Mouse (Mus musculus): ENCODE results near the gene Sfxn2. TPM values are rescaled to one million over a fixed set of nuclear protein-coding genes. Genes with fewer than 3 reads are reported as not detected.

Gene Sfxn2
- polyA plus RNA-seq, 1 experiment from 2014 or later = 5.2 TPM

DNA sequence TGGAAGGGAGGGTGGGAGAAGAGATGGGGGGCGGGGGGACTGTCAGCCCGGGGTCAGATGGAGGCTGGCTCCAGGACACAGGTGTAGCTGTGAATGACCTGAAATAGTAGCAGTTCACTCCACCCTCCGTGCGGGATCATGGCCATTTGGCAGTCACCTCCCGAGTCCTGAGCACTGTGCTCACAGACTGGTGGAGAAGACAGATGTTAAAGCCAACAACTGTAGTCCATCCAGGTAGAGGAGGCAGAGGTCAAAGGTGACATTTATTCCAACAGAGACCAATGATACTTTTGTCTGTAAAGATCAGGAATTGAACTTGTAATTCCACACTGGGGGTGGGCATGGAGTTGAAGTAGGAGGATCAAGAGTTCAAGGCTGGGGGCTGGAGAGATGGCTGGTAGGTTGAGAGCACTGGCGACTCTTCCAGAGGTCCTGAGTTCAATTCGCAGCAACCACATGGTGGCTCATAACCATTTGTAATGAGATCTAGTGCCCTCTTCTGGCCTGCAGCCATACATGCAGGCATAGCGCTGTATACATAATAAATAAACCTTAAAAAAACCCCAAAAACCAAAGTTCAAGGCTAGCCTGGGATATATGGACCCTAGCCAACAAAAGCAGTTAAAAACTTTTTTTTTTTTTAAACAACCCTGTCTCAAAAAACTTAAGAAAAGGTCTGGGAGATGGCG is 19.7 kb downstream of the Sfxn2 start:
- Histone ChIP-seq H3K9me3 (ENCODE audit: control insufficient read depth) (no peaks in the 10 kb centered on the region), H3K4me3 (ENCODE audit: low read depth, low read length) (no peak overlapping the region), H3K36me3 (ENCODE audit: control insufficient read depth, insufficient read depth) (peaks cover 23% of the 10 kb centered on the region; the same call in 1 of the 2 replicates), H3K27ac (ENCODE audit: low read depth, low read length) (no peak overlapping the region), H3K9ac (ENCODE audit: low read depth, low read length) (no peak overlapping the region), H3K27me3 (replicated peaks; ENCODE audit: control insufficient read depth, insufficient read depth, low read length) (no peaks in the 10 kb centered on the region), H3K4me1 (replicated peaks; ENCODE audit: control insufficient read depth, insufficient read depth, low read length) (no peaks in the 10 kb centered on the region), H3K4me2 (replicated peaks; ENCODE audit: low read depth) (no peak overlapping the region)
- no peak for ATAC-seq
- WGBS = 93% methylated on average over 9 of the region's 9 CpGs
- peak; percentile 39; the same call in 1 of the 2 replicates for TF ChIP-seq CTCF (IDR thresholded peaks at IDR 0.05; ENCODE audit: low read depth)

DNA sequence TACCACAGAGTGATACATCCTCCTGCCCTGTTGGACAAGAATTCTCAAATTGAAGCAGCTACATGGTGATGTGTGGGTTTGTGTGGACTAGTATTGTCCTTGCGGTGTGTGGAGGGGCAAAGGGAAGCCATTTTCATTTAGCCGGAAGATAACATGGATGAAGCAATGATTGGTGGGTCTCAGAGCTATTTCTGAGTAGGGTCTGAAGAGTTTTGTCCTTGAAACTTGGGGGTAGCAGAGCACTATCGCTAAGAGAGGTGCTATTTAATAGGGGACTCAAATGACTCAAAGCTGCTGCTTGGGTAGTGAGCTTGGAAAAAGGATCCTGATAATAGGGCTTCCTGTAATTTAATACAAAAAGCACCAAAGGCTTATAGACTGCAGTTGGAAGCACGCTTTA is 25.0 kb downstream of the Sfxn2 start:
- Histone ChIP-seq H3K4me2 (replicated peaks; ENCODE audit: low read depth) (0 out of 2 replicates have a peak overlapping the region, but pooled peaks have one; percentile 33), H3K27ac (ENCODE audit: low read depth, low read length) (no peak overlapping the region), H3K36me3 (ENCODE audit: control insufficient read depth, insufficient read depth) (peaks cover 12% of the 10 kb centered on the region; the same call in 1 of the 2 replicates), H3K9me3 (ENCODE audit: control insufficient read depth) (no peaks in the 10 kb centered on the region), H3K4me3 (ENCODE audit: low read depth, low read length) (0 out of 2 replicates have a peak overlapping the region, but pooled peaks have one; percentile 2), H3K27me3 (replicated peaks; ENCODE audit: control insufficient read depth, insufficient read depth, low read length) (no peaks in the 10 kb centered on the region), H3K9ac (ENCODE audit: low read depth, low read length) (no peak overlapping the region), H3K4me1 (replicated peaks; ENCODE audit: control insufficient read depth, insufficient read depth, low read length) (no peaks in the 10 kb centered on the region)
- WGBS = 83% methylated on average over 4 of the region's 4 CpGs
- no peak for ATAC-seq
- TF ChIP-seq CTCF (IDR thresholded peaks at IDR 0.05; ENCODE audit: low read depth) = no peak

DNA sequence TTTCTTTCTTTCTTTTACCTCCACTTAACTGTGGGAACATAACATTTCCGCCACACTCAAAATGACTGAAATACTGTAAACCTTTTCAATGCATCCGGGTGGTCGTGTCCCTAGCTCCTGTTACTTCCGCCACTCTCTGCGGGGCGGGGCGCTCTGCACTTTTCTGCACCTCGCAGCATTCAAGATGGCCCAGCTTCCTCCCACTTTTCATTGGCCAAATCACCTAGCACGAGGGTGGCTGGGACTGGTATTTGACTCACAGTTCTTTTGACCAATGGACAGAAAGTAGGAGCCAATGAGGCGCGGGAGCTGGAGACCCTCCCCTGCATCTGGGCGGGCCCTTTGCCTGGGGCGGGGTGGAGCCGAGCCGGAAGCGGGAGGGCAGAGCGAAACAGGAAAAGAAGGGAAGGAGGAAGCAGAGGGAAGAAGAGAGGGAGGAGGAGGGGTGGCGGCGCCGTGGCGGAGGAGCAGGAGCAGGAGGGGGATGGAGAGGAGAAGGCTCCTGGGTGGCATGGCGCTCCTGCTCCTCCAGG is 25.6 kb downstream of the Sfxn2 start, which contains the start of gene Wbp1l:
Gene Wbp1l, plus strand, starts transcription at position 365 of the 533 bp plus-strand sequence.
- Histone ChIP-seq H3K4me1 (replicated peaks; ENCODE audit: control insufficient read depth, insufficient read depth, low read length) (no peaks in the 10 kb centered on the region), H3K27me3 (replicated peaks; ENCODE audit: control insufficient read depth, insufficient read depth, low read length) (no peaks in the 10 kb centered on the region), H3K27ac (ENCODE audit: low read depth, low read length) (peak within 1 kb of the TSS; percentile 67), H3K4me2 (replicated peaks; ENCODE audit: low read depth) (peak within 1 kb of the TSS; percentile 76), H3K9ac (ENCODE audit: low read depth, low read length) (peak within 1 kb of the TSS; percentile 77), H3K9me3 (ENCODE audit: control insufficient read depth) (no peaks in the 10 kb centered on the region), H3K4me3 (ENCODE audit: low read depth, low read length) (peak within 1 kb of the TSS; percentile 95), H3K36me3 (ENCODE audit: control insufficient read depth, insufficient read depth) (peaks cover 12% of the 10 kb centered on the region; the same call in 1 of the 2 replicates)
- peak; percentile 99 for ATAC-seq
- under 1% methylated on average over 22 of the region's 22 CpGs for WGBS
- no peak for TF ChIP-seq CTCF (IDR thresholded peaks at IDR 0.05; ENCODE audit: low read depth)

DNA sequence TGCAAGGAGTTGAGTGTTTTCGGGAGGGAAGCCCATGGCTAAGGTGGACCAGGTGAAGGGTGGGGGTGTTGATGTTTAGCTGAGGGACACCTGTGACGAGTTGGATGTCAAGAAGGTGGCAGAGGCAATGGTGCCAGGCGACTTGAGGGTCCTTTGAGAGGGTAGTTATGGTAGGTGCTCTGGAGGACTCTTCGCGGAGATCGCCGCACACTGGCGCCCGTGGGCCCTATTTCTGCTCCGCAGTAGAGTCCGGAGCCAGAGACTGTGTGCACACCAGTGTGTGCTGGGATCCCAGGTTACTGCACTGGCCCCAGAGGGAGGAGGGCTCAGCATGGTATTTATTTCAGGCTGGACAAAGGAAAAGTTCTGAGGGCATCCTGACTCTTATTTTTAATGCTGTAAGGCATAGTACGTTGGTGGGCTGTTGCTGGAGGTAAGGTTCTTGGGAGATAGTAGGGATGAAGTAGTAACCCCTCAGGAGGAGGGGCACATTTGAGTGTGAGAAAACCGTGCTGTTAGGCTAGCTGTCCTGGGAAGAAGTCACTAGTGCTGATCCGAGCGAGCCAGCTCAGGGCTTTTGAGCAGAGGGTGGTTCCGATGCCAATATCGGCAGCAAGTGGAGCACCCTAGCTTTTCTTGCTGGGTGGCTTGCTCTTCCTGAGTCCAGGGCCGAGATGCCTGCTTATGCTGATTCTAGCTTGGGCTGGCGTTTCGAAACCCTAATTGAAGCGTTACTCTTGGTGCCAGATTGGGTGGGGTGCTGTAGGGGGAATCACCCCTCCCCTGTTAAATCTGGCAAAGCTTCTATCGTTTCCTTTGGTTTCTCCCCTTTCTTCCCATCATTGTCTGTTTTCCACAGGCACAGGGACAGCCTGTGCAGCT is 26.5 kb downstream of the Sfxn2 start:
- Histone ChIP-seq H3K4me2 (replicated peaks; ENCODE audit: low read depth) (peak overlapping the region; percentile 76), H3K36me3 (ENCODE audit: control insufficient read depth, insufficient read depth) (peaks cover 15% of the 10 kb centered on the region), H3K4me1 (replicated peaks; ENCODE audit: control insufficient read depth, insufficient read depth, low read length) (no peaks in the 10 kb centered on the region), H3K4me3 (ENCODE audit: low read depth, low read length) (peak overlapping the region; percentile 95), H3K9ac (ENCODE audit: low read depth, low read length) (peak overlapping the region; percentile 77), H3K27ac (ENCODE audit: low read depth, low read length) (peak overlapping the region; percentile 67), H3K9me3 (ENCODE audit: control insufficient read depth) (no peaks in the 10 kb centered on the region), H3K27me3 (replicated peaks; ENCODE audit: control insufficient read depth, insufficient read depth, low read length) (no peaks in the 10 kb centered on the region)
- 11% methylated on average over 22 of the region's 22 CpGs for WGBS
- ATAC-seq = peak; percentile 6
- TF ChIP-seq CTCF (IDR thresholded peaks at IDR 0.05; ENCODE audit: low read depth) = no peak

DNA sequence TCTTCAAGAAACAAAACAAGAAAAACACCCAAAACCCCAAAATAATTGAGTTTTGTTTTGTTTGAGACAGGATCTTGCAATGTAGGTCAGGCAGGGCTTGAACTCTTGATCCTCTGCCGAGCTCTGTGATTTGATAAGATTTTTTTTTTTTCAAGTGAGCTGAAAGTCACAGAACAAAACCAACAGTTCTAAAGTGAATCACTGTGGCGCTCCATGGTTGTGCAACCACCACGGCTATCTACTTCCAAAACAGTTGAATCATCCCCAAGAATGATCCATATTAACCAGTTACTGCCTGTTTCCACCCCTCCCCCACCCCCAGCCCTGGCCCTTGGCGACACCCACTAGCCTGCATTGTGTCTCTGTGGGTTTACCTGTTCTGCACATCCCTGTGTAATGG is 27.2 kb downstream of the Sfxn2 start:
- no peaks in the 10 kb centered on the region for H3K4me1 ChIP-seq (replicated peaks; ENCODE audit: control insufficient read depth, insufficient read depth, low read length)
- no peaks in the 10 kb centered on the region for H3K27me3 ChIP-seq (replicated peaks; ENCODE audit: control insufficient read depth, insufficient read depth, low read length)
- 44% methylated on average over 4 of the region's 4 CpGs for WGBS
- H3K4me2 ChIP-seq (replicated peaks; ENCODE audit: low read depth) = peak overlapping the region; percentile 76
- H3K4me3 ChIP-seq (ENCODE audit: low read depth, low read length) = peak overlapping the region; percentile 95; the same call in 1 of the 2 replicates
- TF ChIP-seq CTCF (IDR thresholded peaks at IDR 0.05; ENCODE audit: low read depth) = no peak
- peak overlapping the region; percentile 77; the same call in 1 of the 2 replicates for H3K9ac ChIP-seq (ENCODE audit: low read depth, low read length)
- no peak for ATAC-seq
- H3K27ac ChIP-seq (ENCODE audit: low read depth, low read length) = no peak overlapping the region
- H3K36me3 ChIP-seq (ENCODE audit: control insufficient read depth, insufficient read depth) = peaks cover 11% of the 10 kb centered on the region
- no peaks in the 10 kb centered on the region for H3K9me3 ChIP-seq (ENCODE audit: control insufficient read depth)

DNA sequence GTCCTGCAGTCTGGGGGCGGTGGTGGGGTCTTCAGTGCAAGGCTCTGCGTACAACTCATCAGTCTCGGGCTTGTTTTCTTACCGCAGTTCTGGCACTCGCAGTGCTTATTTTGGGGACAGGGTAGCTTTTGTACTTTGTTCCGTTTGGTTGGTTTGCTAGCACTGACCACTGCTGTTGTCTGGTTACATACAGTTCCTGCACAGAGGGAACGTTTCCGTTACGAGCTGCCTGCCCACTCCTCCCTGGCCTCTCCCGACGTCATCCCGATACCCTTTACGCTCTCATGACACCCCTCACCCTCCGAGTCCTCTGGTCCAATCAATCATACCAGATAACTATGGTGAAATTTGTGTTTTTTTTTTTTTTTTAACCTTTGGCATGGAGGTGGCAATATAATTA is 28.3 kb downstream of the Sfxn2 start:
- TF ChIP-seq CTCF (IDR thresholded peaks at IDR 0.05; ENCODE audit: low read depth) = no peak
- Histone ChIP-seq H3K27me3 (replicated peaks; ENCODE audit: control insufficient read depth, insufficient read depth, low read length) (no peaks in the 10 kb centered on the region), H3K4me2 (replicated peaks; ENCODE audit: low read depth) (no peak overlapping the region; the same call in 1 of the 2 replicates), H3K36me3 (ENCODE audit: control insufficient read depth, insufficient read depth) (peaks cover 21% of the 10 kb centered on the region), H3K9ac (ENCODE audit: low read depth, low read length) (no peak overlapping the region), H3K9me3 (ENCODE audit: control insufficient read depth) (no peaks in the 10 kb centered on the region), H3K4me3 (ENCODE audit: low read depth, low read length) (no peak overlapping the region), H3K4me1 (replicated peaks; ENCODE audit: control insufficient read depth, insufficient read depth, low read length) (no peaks in the 10 kb centered on the region), H3K27ac (ENCODE audit: low read depth, low read length) (no peak overlapping the region)
- 64% methylated on average over 14 of the region's 14 CpGs for whole genome bisulfite sequencing
- ATAC-seq = no peak
